Mouse (Mus musculus) naive thymus-derived CD4-positive, alpha-beta T cell, adult 2 months (primary cell): Measurements from ENCODE around the gene Arhgef6.

Experiments used
- DNase-seq: peaks from one replicate; pipeline ENCODE4 v3.0.0-alpha.2; 2011; ENCODE audit warnings: low read depth

The Arhgef6 gene

DNA sequence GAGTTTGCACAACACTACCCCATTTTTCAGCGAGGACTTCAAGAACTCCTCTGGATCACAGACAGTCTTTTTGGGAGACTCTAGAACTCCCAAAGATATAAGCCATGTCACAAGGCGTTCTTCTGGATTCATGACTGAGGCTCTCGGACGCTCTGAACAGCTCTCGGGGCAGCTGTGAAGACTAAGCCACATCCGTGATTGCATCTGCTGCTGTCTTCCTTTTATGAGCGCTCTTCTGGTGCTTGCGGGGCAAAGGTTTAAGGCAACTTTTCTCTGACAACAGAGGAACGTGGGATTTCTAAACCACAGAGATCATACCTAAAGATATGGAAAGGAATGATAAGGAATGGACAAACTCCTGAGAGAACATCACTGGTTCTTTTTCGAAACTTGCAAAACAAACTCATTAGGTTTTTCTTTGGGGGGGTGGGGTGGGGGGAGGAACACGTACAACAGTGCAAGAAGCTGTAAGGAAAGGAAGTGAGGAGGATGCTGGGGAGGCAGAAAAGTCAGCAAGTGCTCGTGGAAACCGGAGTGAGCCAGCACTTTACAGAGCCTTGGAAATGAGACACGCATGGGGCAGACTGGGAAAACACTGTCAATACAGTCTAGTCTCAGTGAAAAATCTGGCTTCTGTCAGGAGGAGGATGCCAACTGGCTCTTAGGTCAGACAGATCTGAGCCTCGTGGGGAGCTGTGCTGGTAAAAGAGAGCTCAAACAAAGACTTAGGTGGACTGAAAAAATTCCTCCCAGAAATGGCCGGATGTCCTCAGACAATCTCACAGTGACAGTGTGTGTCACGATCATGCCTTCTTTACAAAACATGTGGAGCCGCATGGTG, at the start of gene Arhgef6:
Gene Arhgef6 (minus strand): TSS at position 359 of the 841 bp plus-strand sequence.
- peak; percentile 68 for DNase-seq

DNA sequence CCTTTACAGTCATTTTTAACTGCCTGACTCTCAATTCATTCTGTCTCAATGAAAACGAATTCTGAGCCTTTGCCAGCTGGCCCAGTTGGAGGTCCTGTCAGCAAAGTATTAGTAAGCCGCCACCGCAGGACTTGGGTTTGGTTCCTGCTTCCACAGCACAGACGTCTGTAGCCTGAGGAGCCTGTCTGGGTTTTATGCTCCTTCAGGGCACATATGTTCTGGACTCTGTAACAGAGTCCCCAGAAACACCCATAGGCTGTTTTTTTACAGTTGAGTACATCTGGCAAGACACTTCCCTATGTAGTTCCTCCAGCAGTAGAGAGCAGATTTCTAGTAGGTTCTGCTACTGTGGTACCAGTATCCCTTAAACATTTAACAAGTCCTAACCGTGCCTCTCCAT, 42.4 kb upstream of the Arhgef6 start:
- no peak for DNase-seq

GRCm38 (mm10) chrX:57378579-57378978, 40.0 kb upstream of the Arhgef6 start:
- DNase-seq: no peak

DNA sequence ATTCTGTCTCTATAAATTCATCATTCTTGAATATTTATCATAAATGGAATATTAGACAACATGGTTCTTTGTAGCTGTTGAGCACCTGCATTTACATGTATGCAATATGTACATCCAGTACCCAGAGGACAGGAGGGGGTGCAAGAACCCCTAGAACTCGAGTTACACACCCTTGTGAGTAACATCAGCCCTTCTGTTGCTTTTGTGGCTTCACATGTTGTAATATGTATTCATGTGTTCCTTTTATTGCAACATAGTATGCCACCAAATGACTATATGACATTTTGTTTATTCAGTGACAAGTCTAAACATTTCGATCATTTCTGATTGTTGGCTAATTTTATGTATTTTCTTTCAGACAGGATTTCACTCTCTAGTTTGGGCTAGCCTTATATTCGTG, 38.6 kb upstream of the Arhgef6 start:
- no peak for DNase-seq

GRCm38 (mm10) chrX:57374029-57374428, 35.5 kb upstream of the Arhgef6 start:
- no peak for DNase-seq

DNA sequence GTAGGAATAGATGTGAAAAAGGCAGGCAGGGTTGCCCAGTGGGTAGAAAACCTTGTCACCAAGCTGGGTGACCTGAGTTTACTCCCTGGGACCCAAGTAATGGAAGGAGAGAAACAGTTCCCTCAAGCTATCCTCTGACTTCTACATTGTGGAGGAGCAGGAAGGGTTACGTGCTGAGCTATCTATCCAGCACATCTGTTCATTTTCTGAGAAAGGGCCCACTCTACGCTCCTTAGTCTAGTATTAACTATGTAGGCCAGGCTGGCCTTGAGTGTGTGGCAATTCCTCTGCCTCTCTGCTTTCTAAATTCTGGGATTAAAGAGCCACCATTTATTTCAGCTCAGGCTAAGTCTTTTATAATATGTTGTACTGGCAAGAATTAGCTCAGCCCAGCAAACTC, 35.0 kb upstream of the Arhgef6 start:
- DNase-seq: no peak

- no peak for DNase-seq
Measured at GRCm38 (mm10) chrX:57372965-57373364, 34.4 kb upstream of the Arhgef6 start.

DNA sequence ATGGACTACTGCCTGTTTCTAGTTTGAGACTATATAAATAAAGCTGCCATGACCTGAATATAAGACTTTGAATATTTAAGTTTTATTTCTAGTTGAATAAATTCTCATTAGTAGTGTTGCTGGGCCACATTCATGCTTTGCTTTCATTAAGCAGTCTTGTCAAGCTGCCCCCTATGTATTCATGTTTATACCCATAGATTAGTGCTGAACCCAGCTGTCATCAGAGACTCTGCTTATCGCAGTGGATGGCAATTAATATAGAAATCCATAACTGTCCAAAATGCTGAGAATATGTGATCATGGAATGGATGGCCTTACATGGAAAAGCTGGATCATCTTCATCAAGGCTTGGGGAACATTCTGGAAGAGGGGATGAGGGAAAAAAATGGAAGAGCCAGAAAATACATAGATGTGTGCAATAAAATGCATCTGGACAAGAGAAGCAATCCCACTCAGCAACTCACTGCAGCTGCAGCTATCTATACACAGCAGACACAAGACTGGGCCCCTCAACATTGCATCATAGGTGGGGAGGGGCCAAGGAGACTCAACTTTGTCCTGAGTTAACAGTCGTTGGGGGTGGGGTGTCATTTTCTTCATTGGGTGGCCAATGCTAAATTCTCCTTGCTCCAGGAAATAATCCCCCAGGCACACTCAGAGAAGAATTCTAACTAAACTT, 26.5 kb upstream of the Arhgef6 start:
- no peak for DNase-seq

- no peak for DNase-seq
Measured at GRCm38 (mm10) chrX:57359316-57359715, 20.8 kb upstream of the Arhgef6 start.

GRCm38 (mm10) chrX:57339220-57339619, 691 bp upstream of the Arhgef6 start:
- no peak for DNase-seq

DNA sequence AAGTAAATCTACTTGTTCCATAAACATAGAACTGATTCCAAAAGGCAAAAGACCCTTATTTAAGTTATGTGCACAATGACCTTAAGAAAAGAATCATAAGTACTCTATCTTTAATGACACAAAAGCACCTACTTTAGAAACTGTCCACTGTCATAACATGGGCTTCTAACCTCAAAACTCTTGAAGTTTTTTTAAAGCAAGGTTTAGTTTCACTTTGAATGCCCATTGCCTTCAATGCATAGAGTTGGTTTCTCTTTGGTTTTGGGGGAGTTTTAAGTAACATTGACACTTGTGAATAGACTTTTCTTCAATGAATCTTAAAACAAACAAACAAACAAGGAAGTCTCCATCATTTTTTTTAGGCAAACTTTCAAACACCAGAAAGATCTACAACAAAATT, 947 bp downstream of the Arhgef6 start:
- DNase-seq: peak; percentile 49

- DNase-seq: peak; percentile 56
Measured at GRCm38 (mm10) chrX:57336958-57337357, 1.6 kb downstream of the Arhgef6 start.

GRCm38 (mm10) chrX:57335313-57335712, 3.2 kb downstream of the Arhgef6 start:
- no peak for DNase-seq

DNA sequence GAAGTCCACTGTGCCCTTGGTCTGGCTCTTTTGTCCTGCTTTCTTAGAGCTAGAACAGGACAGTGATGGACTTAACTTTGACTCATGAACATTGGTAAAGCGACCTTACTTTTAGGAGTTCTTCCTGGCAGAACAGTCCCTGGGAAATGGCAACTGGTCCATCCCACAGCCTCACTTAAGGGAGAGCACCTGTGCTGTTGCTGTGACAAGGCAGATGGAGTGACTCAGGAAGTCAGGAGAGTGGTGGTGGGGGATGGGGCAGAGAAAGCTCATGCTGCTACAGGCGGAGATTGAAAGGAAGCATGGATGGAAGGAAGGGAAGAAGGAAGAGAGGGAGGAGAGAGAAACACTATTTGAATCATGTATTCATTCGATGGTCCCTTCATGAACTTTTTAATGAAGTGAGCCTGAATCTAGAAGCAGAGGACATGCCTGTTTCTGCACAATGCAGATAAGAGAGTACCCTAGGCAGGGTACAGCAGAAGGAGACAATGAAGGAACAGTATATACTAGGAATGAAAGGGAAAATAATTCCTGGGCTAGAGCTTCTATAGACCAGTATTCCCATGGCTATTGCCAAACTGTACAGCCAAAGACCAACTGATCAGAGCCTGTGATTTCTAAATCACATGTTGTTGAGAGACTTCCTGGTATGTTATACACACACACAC, 10.7 kb downstream of the Arhgef6 start:
- DNase-seq: no peak

DNA sequence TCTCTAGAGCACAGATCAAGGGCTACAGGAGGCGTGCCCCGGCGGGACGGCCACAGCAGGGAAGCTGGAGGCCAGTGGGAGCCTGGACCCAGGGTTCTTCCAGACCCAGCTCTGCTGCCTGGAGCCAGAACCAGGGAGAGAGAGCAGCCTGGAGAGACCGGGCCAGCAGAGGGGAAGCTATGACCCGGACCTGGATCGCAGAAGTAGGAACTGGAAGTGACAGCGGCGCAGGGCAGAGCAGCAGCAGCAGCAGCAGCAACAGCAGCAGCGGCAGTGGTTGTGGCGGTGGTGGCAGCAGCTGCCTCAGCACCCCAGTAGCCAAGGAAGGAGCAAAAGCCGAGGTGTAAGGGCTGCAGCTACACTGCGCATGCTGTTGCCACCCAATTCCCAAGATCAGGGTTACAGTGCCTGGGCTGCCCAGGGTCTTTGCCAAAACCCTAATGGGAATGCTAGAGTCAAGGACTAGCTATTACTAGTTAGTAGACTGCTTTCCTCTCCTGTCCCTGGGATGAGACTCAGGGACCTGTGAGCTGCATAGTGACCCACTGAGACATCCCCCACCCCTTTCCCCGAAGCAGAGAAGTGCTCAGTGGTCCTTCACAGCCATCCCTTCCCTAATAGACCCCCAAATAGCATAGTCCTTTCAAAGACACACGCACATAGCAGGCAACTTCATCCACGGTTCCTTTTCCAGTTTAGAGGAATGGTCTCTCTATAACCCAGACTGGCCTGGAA, 11.9 kb downstream of the Arhgef6 start:
- DNase-seq: peak; percentile 47

- DNase-seq: no peak
Measured at GRCm38 (mm10) chrX:57325861-57326461, 12.6 kb downstream of the Arhgef6 start.

DNA sequence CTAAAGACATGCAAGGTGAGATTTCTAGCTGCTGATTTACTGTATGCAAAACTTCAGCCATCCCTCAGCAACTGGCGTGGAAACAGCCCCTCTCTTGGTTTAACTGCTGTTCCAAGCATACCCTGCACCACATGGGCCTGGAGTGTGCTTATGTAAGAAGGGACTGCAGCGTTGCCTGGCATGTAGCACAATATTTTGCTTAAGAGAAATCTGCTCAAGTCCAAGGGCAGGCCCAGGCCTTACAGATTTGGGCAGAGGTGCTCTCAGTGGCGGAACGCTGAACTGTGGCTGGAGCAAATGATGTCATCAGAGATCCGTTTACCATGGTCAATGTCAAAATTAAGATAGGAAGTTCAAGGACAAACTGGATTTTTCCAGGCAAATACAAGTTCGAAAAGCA, 13.6 kb downstream of the Arhgef6 start:
- DNase-seq: no peak

- no peak for DNase-seq
Measured at GRCm38 (mm10) chrX:57312066-57312465, 26.5 kb downstream of the Arhgef6 start.

DNA sequence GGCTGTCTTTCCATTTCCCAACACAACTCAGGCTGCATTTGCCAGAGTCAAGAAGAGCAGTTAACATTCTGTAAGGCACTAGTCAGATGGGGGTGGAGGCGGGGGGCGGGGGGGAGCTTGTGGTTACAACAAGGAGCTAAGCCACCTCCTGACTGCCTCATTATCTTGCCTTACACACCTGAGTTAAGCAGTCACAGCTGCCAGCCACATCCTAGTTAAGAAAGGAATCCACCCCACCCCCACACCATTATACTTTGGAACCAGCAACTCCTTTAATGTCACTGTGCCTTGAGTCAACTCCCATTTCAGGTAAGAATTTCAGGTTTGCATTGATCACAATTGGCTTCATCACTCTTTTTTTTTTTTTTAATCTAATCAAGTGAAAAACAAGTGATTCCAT, 28.5 kb downstream of the Arhgef6 start:
- peak; percentile 54 for DNase-seq

GRCm38 (mm10) chrX:57306747-57307146, 31.8 kb downstream of the Arhgef6 start:
- no peak for DNase-seq

- DNase-seq: peak; percentile 78
Measured at GRCm38 (mm10) chrX:57304784-57305287, 33.7 kb downstream of the Arhgef6 start.
